Comparison of ENCODE assay signal across 18 mouse cellular contexts in genomic region chr2:101080231-101080630, GRCm38 (mm10).
"Had no signal": no experiment of that assay in that cellular context is flagged by ENCODE, and none has a peak within 500 bp of the region (broad histone marks: within the 10 kb centered on the region; RNA-seq: fewer than 3 reads in every experiment).

No protein-coding gene starts in this region.

- H3K4me3 ChIP-seq: lung, embryonic 15.5 days; megakaryocyte, embryonic 14.5 days; midbrain, embryonic 12.5 days; neural tube, embryonic 12.5 days; stomach, embryonic 15.5 days had no signal

- H3K9ac ChIP-seq: liver, postnatal 0 days; lung, embryonic 15.5 days; midbrain, embryonic 12.5 days; neural tube, embryonic 12.5 days; stomach, embryonic 15.5 days had no signal

- H3K27ac ChIP-seq: lung, embryonic 15.5 days; macrophage; midbrain, embryonic 12.5 days; neural tube, embryonic 12.5 days; stomach, embryonic 15.5 days; stomach, postnatal 0 days had no signal

- ATAC-seq: liver, postnatal 0 days; lung, postnatal 0 days; midbrain, embryonic 16.5 days had no signal

- H3K27me3 ChIP-seq: lung, embryonic 15.5 days; megakaryocyte, embryonic 14.5 days; midbrain, embryonic 12.5 days; neural tube, embryonic 12.5 days; stomach, embryonic 15.5 days had no signal

- H3K9me3 ChIP-seq: lung, embryonic 15.5 days; megakaryocyte, embryonic 14.5 days; midbrain, embryonic 12.5 days; neural tube, embryonic 12.5 days; stomach, embryonic 15.5 days had no signal

- H3K36me3 ChIP-seq: lung, embryonic 15.5 days; midbrain, embryonic 12.5 days; neural tube, embryonic 12.5 days; stomach, embryonic 15.5 days had no signal

- H3K4me1 ChIP-seq: lung, embryonic 15.5 days; megakaryocyte, embryonic 14.5 days; midbrain, embryonic 12.5 days; neural tube, embryonic 12.5 days; stomach, embryonic 15.5 days had no signal

- DNase-seq: liver, postnatal 0 days; lung, adult 2 months; lung, postnatal 14 days; lung, postnatal 36 days; midbrain, embryonic 14.5 days; right cerebral cortex, postnatal 14 days; thymus, adult 2 months; thymus, postnatal 25 days; thymus, postnatal 4 days had no signal

- H3K4me2 ChIP-seq: lung, embryonic 15.5 days; midbrain, embryonic 12.5 days; neural tube, embryonic 12.5 days; stomach, embryonic 15.5 days had no signal
